In the genomic region with DNA sequence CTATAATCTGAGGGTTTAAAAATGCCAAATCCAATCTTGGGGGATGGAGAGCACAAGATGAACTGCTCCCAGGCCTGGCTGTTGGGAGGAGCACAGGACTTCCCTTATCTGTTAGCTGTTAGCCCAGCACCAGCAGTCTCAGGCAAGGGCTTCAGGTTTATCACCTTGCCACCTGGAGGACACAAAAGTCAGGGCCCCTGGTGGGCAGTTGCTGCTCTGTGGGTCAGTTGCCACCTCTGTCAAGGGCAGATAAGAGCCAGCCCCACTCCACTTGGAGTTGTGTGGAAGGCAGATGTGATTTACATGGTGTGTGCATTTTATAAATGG, we compare ENCODE assay signal across 8 mouse cellular contexts.
DNase-seq lines count a peak whose midpoint lies in the region; ATAC-seq and TF ChIP-seq lines count a peak whose summit lies in the region.
"Had no signal": no experiment of that assay in that cellular context is flagged by ENCODE, and none has a peak within 500 bp of the region (broad histone marks: within the 10 kb centered on the region; RNA-seq: fewer than 3 reads in every experiment).

No protein-coding gene starts in this region.

- peaks cover 9% of the 10 kb centered on the region; the same call in 1 of the 2 replicates for H3K4me1 ChIP-seq in lung, embryonic 15.5 days
- no peaks in the 10 kb centered on the region; the same call in 1 of the 2 replicates for H3K4me1 ChIP-seq in lung, adult 2 months (ENCODE audit: control insufficient read depth, insufficient read depth, low read length)
- H3K4me1 ChIP-seq in hindbrain, embryonic 12.5 days, result peaks cover 26% of the 10 kb centered on the region
- peaks cover 26% of the 10 kb centered on the region for H3K4me1 ChIP-seq in midbrain, embryonic 10.5 days
- peaks cover 8% of the 10 kb centered on the region for H3K4me1 ChIP-seq in stomach, embryonic 16.5 days (ENCODE audit: control insufficient read depth, insufficient read depth, low read length)

- H3K27ac ChIP-seq in lung, embryonic 15.5 days, result peak overlapping the region; percentile 45; the same call in 1 of the 2 replicates
- peak overlapping the region; percentile 77 for H3K27ac ChIP-seq in hindbrain, embryonic 12.5 days
- H3K27ac ChIP-seq in midbrain, embryonic 10.5 days (replicated peaks), result peak overlapping the region; percentile 66
- H3K27ac ChIP-seq in stomach, embryonic 16.5 days (ENCODE audit: low read length), result no peak overlapping the region

- TF ChIP-seq POLR2A in lung, adult 2 months (IDR thresholded peaks at IDR 0.05; ENCODE audit: borderline replicate concordance, extremely low read depth, low read depth, low read length), result no peak

- peak overlapping the region; percentile 17; the same call in 1 of the 2 replicates for H3K4me2 ChIP-seq in lung, embryonic 15.5 days
- 0 out of 2 replicates have a peak overlapping the region, but pooled peaks have one; percentile 18 for H3K4me2 ChIP-seq in hindbrain, embryonic 12.5 days (replicated peaks)
- peak overlapping the region; percentile 24 for H3K4me2 ChIP-seq in stomach, embryonic 16.5 days (ENCODE audit: low read depth, low read length)

- no peaks in the 10 kb centered on the region for H3K36me3 ChIP-seq in lung, embryonic 15.5 days
- H3K36me3 ChIP-seq in hindbrain, embryonic 12.5 days, result no peaks in the 10 kb centered on the region
- no peaks in the 10 kb centered on the region for H3K36me3 ChIP-seq in midbrain, embryonic 10.5 days
- H3K36me3 ChIP-seq in stomach, embryonic 16.5 days (ENCODE audit: control insufficient read depth, insufficient read depth, low read length), result no peaks in the 10 kb centered on the region
- H3K36me3 ChIP-seq: G1E had no signal

- no peak overlapping the region for H3K4me3 ChIP-seq in lung, embryonic 15.5 days
- H3K4me3 ChIP-seq in lung, adult 2 months (replicated peaks; ENCODE audit: extremely low read depth, low read depth, low read length), result no peak overlapping the region
- no peak overlapping the region for H3K4me3 ChIP-seq in hindbrain, embryonic 12.5 days
- H3K4me3 ChIP-seq in midbrain, embryonic 10.5 days, result no peak overlapping the region
- no peak overlapping the region for H3K4me3 ChIP-seq in stomach, embryonic 16.5 days (replicated peaks; ENCODE audit: low read length)

- TF ChIP-seq CTCF in lung, adult 2 months (IDR thresholded peaks at IDR 0.05; ENCODE audit: insufficient read depth, low read length), result no peak

- no peak overlapping the region for H3K9ac ChIP-seq in lung, embryonic 15.5 days
- H3K9ac ChIP-seq in hindbrain, embryonic 12.5 days, result no peak overlapping the region
- H3K9ac ChIP-seq in stomach, embryonic 16.5 days (ENCODE audit: low read length), result no peak overlapping the region

- no peaks in the 10 kb centered on the region for H3K27me3 ChIP-seq in lung, embryonic 15.5 days
- H3K27me3 ChIP-seq in hindbrain, embryonic 12.5 days, result no peaks in the 10 kb centered on the region
- no peaks in the 10 kb centered on the region; the same call in 1 of the 2 replicates for H3K27me3 ChIP-seq in midbrain, embryonic 10.5 days (ENCODE audit: low read depth, poor library complexity, severe bottlenecking)
- H3K27me3 ChIP-seq in stomach, embryonic 16.5 days (ENCODE audit: control insufficient read depth, insufficient read depth, low read length), result no peaks in the 10 kb centered on the region

- DNase-seq in lung, adult 2 months, result no peak
- no peak for DNase-seq in midbrain, embryonic 10.5 days (ENCODE audit: low spot score)
- DNase-seq in testis, postnatal 10 days (ENCODE audit: low spot score), result no peak
- no peak for DNase-seq in adrenal gland, postnatal 36 days

- no peaks in the 10 kb centered on the region for H3K9me3 ChIP-seq in lung, embryonic 15.5 days
- no peaks in the 10 kb centered on the region for H3K9me3 ChIP-seq in hindbrain, embryonic 12.5 days (replicated peaks)
- H3K9me3 ChIP-seq in midbrain, embryonic 10.5 days (replicated peaks), result no peaks in the 10 kb centered on the region
- H3K9me3 ChIP-seq in stomach, embryonic 16.5 days (replicated peaks; ENCODE audit: control insufficient read depth, low read length), result no peaks in the 10 kb centered on the region

- no peak; the same call in 1 of the 2 replicates for ATAC-seq in lung, embryonic 15.5 days (ENCODE audit: borderline replicate concordance, extremely low read depth, low FRiP score, low TSS enrichment)
- ATAC-seq in hindbrain, embryonic 12.5 days (ENCODE audit: low FRiP score), result 0 out of 2 replicates have a peak, but pooled peaks have one; percentile 21
- peak; percentile 24; the same call in 1 of the 2 replicates for ATAC-seq in stomach, embryonic 16.5 days (ENCODE audit: insufficient read depth, low FRiP score)
